Mouse (Mus musculus) erythroblast, embryonic 14.5 days (primary cell): ENCODE data around the gene Doc2a.

Experiments used
- GATA1 ChIP-seq: IDR thresholded peaks from 2 replicates; pipeline ENCODE4 v1.6.1; 2012; ENCODE audit warnings: low read length, inconsistent platforms, mixed read lengths
- TAL1 ChIP-seq: IDR thresholded peaks from 3 replicates; pipeline ENCODE4 v1.6.1; 2012; ENCODE audit warnings: low read length, inconsistent platforms, mixed read lengths

DNA sequence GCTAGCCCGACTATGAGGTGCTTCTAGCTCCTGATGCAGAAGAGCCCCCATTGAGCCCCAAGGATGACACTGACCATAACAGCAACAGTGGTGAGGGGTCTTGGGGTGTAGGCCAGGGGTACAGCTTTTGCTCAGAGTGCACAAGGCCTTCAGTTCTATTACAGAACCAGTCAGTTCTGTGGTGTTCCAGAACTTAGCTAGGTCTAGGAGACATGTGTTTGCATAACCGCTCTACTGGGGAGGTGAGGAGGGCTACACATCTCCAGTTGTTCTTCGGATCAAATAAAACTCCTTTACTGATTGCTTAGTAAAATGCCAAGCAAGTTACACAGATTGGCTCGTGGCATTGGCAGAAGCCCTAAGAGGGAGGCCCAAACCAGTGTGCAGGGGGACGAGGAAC is 15.7 kb upstream of the Doc2a start, which contains the start of gene 4930451I11Rik:
- TF ChIP-seq GATA1 (no peak), TAL1 (no peak)
